Mouse (Mus musculus) embryonic facial prominence, embryonic 11.5 days (tissue): ENCODE measurements around the gene Col9a2. TPM values are rescaled to one million over a fixed set of nuclear protein-coding genes. Genes with fewer than 3 reads are reported as not detected.
A peak's percentile ranks its signal among the peaks of the same experiment; 100 is the strongest.

Source experiments
- ATAC-seq: fragments of 200-750 bp; cut with Nextera tagmentation; replicated peaks from 2 replicates; pipeline ENCODE4 v1.8.0; 2017; ENCODE audit warnings: low read depth; ENCODE audit not compliant: insufficient number of reproducible peaks, low FRiP score, low TSS enrichment
- DNase-seq: peaks from one replicate; pipeline ENCODE4 v3.0.0-alpha.2; 2015; ENCODE audit warnings: low spot score
- H3K27ac ChIP-seq: fragments of 300-500 bp; sonication (generic); replicated peaks from 2 replicates; pipeline ENCODE4 v1.5.1; 2014; ENCODE audit warnings: mild to moderate bottlenecking, low read depth, low read length, control low read depth
- H3K27me3 ChIP-seq: fragments of 300-500 bp; sonication (generic); 2 replicates; pipeline ENCODE4 v1.6.1; 2014; ENCODE audit warnings: mild to moderate bottlenecking, low read length, moderate library complexity, mixed read lengths; ENCODE audit not compliant: control insufficient read depth, insufficient read depth
- H3K36me3 ChIP-seq: fragments of 300-500 bp; sonication (generic); replicated peaks from 2 replicates; pipeline ENCODE4 v1.6.1; 2014; ENCODE audit warnings: low read depth, mild to moderate bottlenecking, low read length, moderate library complexity, mixed read lengths; ENCODE audit not compliant: control insufficient read depth, insufficient read depth
- H3K4me1 ChIP-seq: fragments of 300-500 bp; sonication (generic); 2 replicates; pipeline ENCODE4 v1.6.1; 2014; ENCODE audit warnings: low read length, mixed read lengths; ENCODE audit not compliant: control insufficient read depth, insufficient read depth
- H3K4me2 ChIP-seq: fragments of 300-500 bp; sonication (generic); 2 replicates; pipeline ENCODE4 v1.6.1; 2014; ENCODE audit warnings: low read depth, mild to moderate bottlenecking, control low read depth, low read length, moderate library complexity
- H3K4me3 ChIP-seq: fragments of 300-500 bp; sonication (generic); 2 replicates; pipeline ENCODE4 v1.5.1; 2014; ENCODE audit warnings: low read depth, low read length, control low read depth
- H3K9ac ChIP-seq: fragments of 300-500 bp; sonication (generic); replicated peaks from 2 replicates; pipeline ENCODE4 v1.6.1; 2014; ENCODE audit warnings: mild to moderate bottlenecking, control low read depth, low read length
- H3K9me3 ChIP-seq: fragments of 300-500 bp; sonication (generic); replicated peaks from 2 replicates; pipeline ENCODE4 v1.6.1; 2016; ENCODE audit warnings: mild to moderate bottlenecking, low read length, inconsistent platforms, mixed read lengths; ENCODE audit not compliant: control insufficient read depth
- WGBS: fragments of 180-500 bp; shearing (Covaris S2); extraction: QIAGEN DNeasy Blood & Tissue Kit; methylation state at CpG from one replicate; pipeline ENCODE4 v1.1.7; 2014; 5-methylcytosine and 5-hydroxymethylcytosine counted together
- polyA plus RNA-seq: library from polyadenylated mRNA; unstranded; fragments of >200 nt; fragmentation: Nextera tagmentation; extraction: Ambion mirVana; gene quantifications from 2 replicates; pipeline ENCODE4 v1.2.1, GENCODE M21; 2014

The Col9a2 gene
- polyA plus RNA-seq, 1 experiment from 2014 or later = 6.0 TPM

DNA sequence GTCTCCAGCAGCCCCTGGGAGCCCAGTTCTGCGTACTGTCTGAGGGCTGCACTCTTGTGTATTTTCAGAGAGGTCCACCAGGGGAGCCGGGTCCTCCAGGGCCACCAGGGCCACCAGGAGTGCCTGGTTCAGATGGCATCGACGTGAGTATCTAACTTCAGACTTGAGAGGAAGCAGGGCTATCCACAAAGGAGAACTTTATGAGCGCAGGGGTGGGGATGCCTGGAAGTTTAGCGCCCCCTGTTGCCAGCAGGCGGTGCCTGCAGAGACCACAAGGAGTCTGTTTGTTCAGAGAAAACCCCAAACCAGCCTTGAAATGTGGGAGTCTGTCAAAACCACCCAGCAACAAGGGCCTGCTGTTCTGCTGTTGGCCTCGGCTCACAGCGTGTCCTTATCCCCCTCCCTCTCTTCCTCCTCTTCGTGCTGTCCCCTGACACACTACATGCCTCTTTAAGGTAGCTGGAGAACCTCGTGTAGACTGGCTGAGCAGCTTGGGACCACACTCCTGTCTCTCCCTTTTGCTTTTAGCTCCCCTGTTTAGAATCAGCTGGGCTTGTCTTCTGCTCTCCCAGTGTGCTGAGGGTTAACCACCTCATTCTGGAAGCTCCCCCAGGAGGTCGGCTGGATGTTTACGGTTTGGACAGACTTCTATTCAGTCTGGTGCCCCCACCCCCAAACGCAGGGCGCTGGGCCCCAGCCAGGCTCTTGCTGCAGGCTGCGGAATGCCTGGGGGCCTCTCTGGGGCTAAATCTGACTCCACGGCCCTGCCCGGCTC, 1.9 kb downstream of the Col9a2 start:
- peak; percentile 45; the same call in 1 of the 2 replicates for ATAC-seq
- Histone ChIP-seq H3K4me1 (peaks cover 11% of the 10 kb centered on the region; the same call in 1 of the 2 replicates), H3K27me3 (peaks cover 6% of the 10 kb centered on the region; the same call in 1 of the 2 replicates), H3K9me3 (no peaks in the 10 kb centered on the region), H3K27ac (peak overlapping the region; percentile 57), H3K9ac (no peak overlapping the region), H3K4me3 (no peak overlapping the region), H3K4me2 (peak overlapping the region; percentile 3), H3K36me3 (no peaks in the 10 kb centered on the region)
- peak; percentile 82 for DNase-seq
- 7% methylated on average over 18 of the region's 18 CpGs for WGBS

- H3K4me2 ChIP-seq = no peak overlapping the region; the same call in 1 of the 2 replicates
- WGBS = 56% methylated on average over 5 of the region's 5 CpGs
Measured at GRCm38 (mm10) chr4:121042472-121042871, 3.3 kb downstream of the Col9a2 start.

GRCm38 (mm10) chr4:121042946-121043345, 3.8 kb downstream of the Col9a2 start:
- Histone ChIP-seq H3K36me3 (no peaks in the 10 kb centered on the region), H3K27me3 (peaks cover 6% of the 10 kb centered on the region; the same call in 1 of the 2 replicates), H3K4me3 (no peak overlapping the region), H3K9me3 (no peaks in the 10 kb centered on the region), H3K27ac (no peak overlapping the region), H3K4me1 (peaks cover 11% of the 10 kb centered on the region; the same call in 1 of the 2 replicates), H3K4me2 (no peak overlapping the region), H3K9ac (no peak overlapping the region)
- WGBS = 72% methylated on average over 3 of the region's 3 CpGs
- DNase-seq (no peak), ATAC-seq (no peak)

More at GRCm38 (mm10) chr4:121042472-121042871, 3.3 kb downstream of the Col9a2 start:
- ATAC-seq = 0 out of 2 replicates have a peak, but pooled peaks have one; percentile 16
- H3K4me3 ChIP-seq = no peak overlapping the region
- no peak for DNase-seq
- no peak overlapping the region for H3K9ac ChIP-seq
- no peaks in the 10 kb centered on the region for H3K9me3 ChIP-seq
- peaks cover 6% of the 10 kb centered on the region; the same call in 1 of the 2 replicates for H3K27me3 ChIP-seq
- H3K4me1 ChIP-seq = peaks cover 11% of the 10 kb centered on the region; the same call in 1 of the 2 replicates
- no peaks in the 10 kb centered on the region for H3K36me3 ChIP-seq
- H3K27ac ChIP-seq = no peak overlapping the region

- DNase-seq (no peak), ATAC-seq (no peak; the same call in 1 of the 2 replicates)
- H3K4me2 ChIP-seq = no peak overlapping the region
- no peak overlapping the region for H3K27ac ChIP-seq
- H3K36me3 ChIP-seq = no peaks in the 10 kb centered on the region
- H3K4me3 ChIP-seq = no peak overlapping the region
- H3K27me3 ChIP-seq = no peaks in the 10 kb centered on the region
- no peaks in the 10 kb centered on the region for H3K4me1 ChIP-seq
- no peaks in the 10 kb centered on the region for H3K9me3 ChIP-seq
- H3K9ac ChIP-seq = no peak overlapping the region
- 22% methylated on average over 4 of the region's 4 CpGs for WGBS
Measured at GRCm38 (mm10) chr4:121051863-121052262, 12.7 kb downstream of the Col9a2 start.

- H3K4me2 ChIP-seq = peak overlapping the region; percentile 34; the same call in 1 of the 2 replicates
- ATAC-seq (peak; percentile 26; the same call in 1 of the 2 replicates), DNase-seq (peak; percentile 23)
- H3K9me3 ChIP-seq = no peaks in the 10 kb centered on the region
- H3K4me3 ChIP-seq = no peak overlapping the region
- H3K27me3 ChIP-seq = no peaks in the 10 kb centered on the region
- H3K27ac ChIP-seq = no peak overlapping the region
- no peaks in the 10 kb centered on the region for H3K36me3 ChIP-seq
- 8% methylated on average over 34 of the region's 35 CpGs for WGBS
- no peak overlapping the region for H3K9ac ChIP-seq
- H3K4me1 ChIP-seq = no peaks in the 10 kb centered on the region
Measured at GRCm38 (mm10) chr4:121052454-121053323, 13.5 kb downstream of the Col9a2 start.

- H3K36me3 ChIP-seq = no peaks in the 10 kb centered on the region
- WGBS = 40% methylated on average over 3 of the region's 3 CpGs
- ATAC-seq (no peak), DNase-seq (peak; percentile 12)
- no peak overlapping the region for H3K9ac ChIP-seq
- no peaks in the 10 kb centered on the region for H3K4me1 ChIP-seq
- H3K27ac ChIP-seq = no peak overlapping the region
- H3K27me3 ChIP-seq = no peaks in the 10 kb centered on the region
- no peak overlapping the region for H3K4me3 ChIP-seq
- no peaks in the 10 kb centered on the region for H3K9me3 ChIP-seq
- H3K4me2 ChIP-seq = no peak overlapping the region
Measured at GRCm38 (mm10) chr4:121056342-121056741, 17.2 kb downstream of the Col9a2 start.

- H3K27ac ChIP-seq = no peak overlapping the region
- H3K4me2 ChIP-seq = no peak overlapping the region
- 55% methylated on average over 2 of the region's 2 CpGs for WGBS
- ATAC-seq = no peak
- no peaks in the 10 kb centered on the region for H3K9me3 ChIP-seq
- no peaks in the 10 kb centered on the region for H3K27me3 ChIP-seq
- H3K36me3 ChIP-seq = no peaks in the 10 kb centered on the region
- DNase-seq = no peak
- H3K4me1 ChIP-seq = no peaks in the 10 kb centered on the region
- H3K4me3 ChIP-seq = no peak overlapping the region
- H3K9ac ChIP-seq = no peak overlapping the region
Measured at GRCm38 (mm10) chr4:121057032-121057431, 17.8 kb downstream of the Col9a2 start.
